Comparison of ENCODE assay signal across 8 mouse cellular contexts in the genomic region with DNA sequence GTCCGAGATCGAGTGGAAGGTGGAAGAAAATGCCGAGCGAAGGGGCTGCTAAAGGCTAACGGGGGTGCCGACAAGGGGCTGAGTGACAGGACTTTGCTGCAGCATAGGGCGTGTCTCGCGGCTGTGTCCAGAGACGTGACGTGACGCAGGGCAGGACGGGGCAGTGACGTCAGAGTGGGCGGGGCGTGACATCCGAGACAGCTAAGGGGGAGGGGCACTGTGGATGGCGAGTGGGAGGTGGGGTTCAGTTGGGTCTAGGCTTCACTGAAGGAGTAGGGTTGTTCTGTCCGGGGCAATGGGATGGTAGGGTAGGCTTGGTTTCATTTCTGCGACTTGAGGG. TPM values are rescaled to one million over a fixed set of nuclear protein-coding genes. Genes with fewer than 3 reads are reported as not detected.
DNase-seq lines count a peak whose midpoint lies in the region; ATAC-seq and TF ChIP-seq lines count a peak whose summit lies in the region.

No protein-coding gene starts in this region.

- TF ChIP-seq EP300 in MEL (IDR thresholded peaks at IDR 0.05; ENCODE audit: low read depth in 1 of 2, low read length in 2 of 2) = no peak
- no peak for TF ChIP-seq EP300 in lung, postnatal 0 days (IDR thresholded peaks at IDR 0.05)

- peak; percentile 93 for DNase-seq in MEL (ENCODE audit: low read depth, low spot score)
- peak; percentile 92 to 95 for DNase-seq in cerebellum, adult 2 months
- peak; percentile 94 for DNase-seq in forelimb bud, embryonic 11.5 days (ENCODE audit: low read depth, low spot score)
- DNase-seq in hindbrain, embryonic 10.5 days (ENCODE audit: low spot score) = peak; percentile 95
- DNase-seq in layer of hippocampus, adult 9-11 months = peak; percentile 93
- DNase-seq in lung, postnatal 0 days (ENCODE audit: low spot score) = peak; percentile 96
- peak; percentile 97 for DNase-seq in ovary, postnatal 14 days (ENCODE audit: low spot score)
- peak; percentile 96 for DNase-seq in thymus, postnatal 14 days

- peak overlapping the region; percentile 89 for H3K4me2 ChIP-seq in lung, postnatal 0 days (replicated peaks; ENCODE audit: low read depth, low read length)

- no peak for TF ChIP-seq CTCF in MEL (IDR thresholded peaks at IDR 0.05 in 2 of 3, conservative IDR thresholded peaks at IDR 0.05 in 1 of 3; ENCODE audit: control insufficient read depth in 1 of 3, insufficient read depth in 1 of 3, low read depth in 2 of 3, low read length in 3 of 3, poor library complexity in 1 of 3, severe bottlenecking in 1 of 3)
- no peak for TF ChIP-seq CTCF in cerebellum, adult 2 months (IDR thresholded peaks at IDR 0.05; ENCODE audit: borderline replicate concordance, insufficient read depth, low read depth, low read length)
- no peak for TF ChIP-seq CTCF in lung, postnatal 0 days (IDR thresholded peaks at IDR 0.05)

- H3K27me3 ChIP-seq in MEL (ENCODE audit: control insufficient read depth in 1 of 2, insufficient read depth in 2 of 2, low read length in 2 of 2) = no peaks in the 10 kb centered on the region
- H3K27me3 ChIP-seq in cerebellum, adult 2 months (ENCODE audit: control insufficient read depth, insufficient read depth, low read length) = no peaks in the 10 kb centered on the region
- 0 out of 2 replicates have a peak, but pooled peaks cover 3% of the 10 kb centered on the region for H3K27me3 ChIP-seq in hindbrain, embryonic 10.5 days (ENCODE audit: insufficient read depth, poor library complexity, severe bottlenecking)
- no peaks in the 10 kb centered on the region for H3K27me3 ChIP-seq in lung, postnatal 0 days (replicated peaks; ENCODE audit: insufficient read depth, low read length)

- under 1% methylated on average over 20 of the region's 20 CpGs for WGBS in cerebellum, adult 2 months
- WGBS in hindbrain, embryonic 10.5 days = under 1% methylated on average over 20 of the region's 20 CpGs
- 3% methylated on average over 19 of the region's 20 CpGs for WGBS in lung, postnatal 0 days

- ATAC-seq in lung, postnatal 0 days = peak; percentile 86

- H3K4me3 ChIP-seq in MEL (ENCODE audit: control insufficient read depth in 1 of 2, insufficient read depth in 1 of 2, low read depth in 2 of 2, low read length in 2 of 2) = peak overlapping the region; percentile 68 to 97
- peak overlapping the region; percentile 78 for H3K4me3 ChIP-seq in cerebellum, adult 2 months (replicated peaks; ENCODE audit: insufficient read depth, low read depth, low read length)
- H3K4me3 ChIP-seq in hindbrain, embryonic 10.5 days = peak overlapping the region; percentile 80
- H3K4me3 ChIP-seq in lung, postnatal 0 days (ENCODE audit: low read depth, low read length) = peak overlapping the region; percentile 90

- peak overlapping the region; percentile 95 for H3K27ac ChIP-seq in MEL (ENCODE audit: control insufficient read depth, low read depth, low read length)
- peak overlapping the region; percentile 93 for H3K27ac ChIP-seq in cerebellum, adult 2 months (ENCODE audit: insufficient read depth, low read length)
- H3K27ac ChIP-seq in hindbrain, embryonic 10.5 days = peak overlapping the region; percentile 95
- H3K27ac ChIP-seq in lung, postnatal 0 days (ENCODE audit: low read length) = peak overlapping the region; percentile 98

- H3K9ac ChIP-seq in MEL (ENCODE audit: control insufficient read depth, low read depth, low read length, poor library complexity, severe bottlenecking) = peak overlapping the region; percentile 99
- peak overlapping the region; percentile 94 for H3K9ac ChIP-seq in lung, postnatal 0 days (replicated peaks; ENCODE audit: low read depth)

- no peak for TF ChIP-seq POLR2A in MEL (IDR thresholded peaks at IDR 0.05; ENCODE audit: control insufficient read depth in 1 of 2, insufficient read depth in 1 of 2, low read depth in 1 of 2, low read length in 2 of 2, poor library complexity in 1 of 2)
- TF ChIP-seq POLR2A in cerebellum, adult 2 months (IDR thresholded peaks at IDR 0.05; ENCODE audit: borderline replicate concordance, insufficient read depth, low read length) = peak; percentile 65

- H3K4me1 ChIP-seq in MEL (ENCODE audit: control insufficient read depth in 1 of 2, insufficient read depth in 2 of 2, low read length in 2 of 2) = peaks cover 0 to 15% of the 10 kb centered on the region in 2 experiments; a peak in 1 of 4 replicates
- H3K4me1 ChIP-seq in cerebellum, adult 2 months (ENCODE audit: control insufficient read depth, insufficient read depth, low read length) = peaks cover 11% of the 10 kb centered on the region; the same call in 1 of the 2 replicates
- peaks cover 30% of the 10 kb centered on the region for H3K4me1 ChIP-seq in hindbrain, embryonic 10.5 days (replicated peaks)
- peaks cover 15% of the 10 kb centered on the region; the same call in 1 of the 2 replicates for H3K4me1 ChIP-seq in lung, postnatal 0 days (ENCODE audit: insufficient read depth, low read depth, low read length)

- H3K79me2 ChIP-seq in MEL (ENCODE audit: control insufficient read depth, insufficient read depth, low read length, poor library complexity) = peaks cover 37% of the 10 kb centered on the region

- no peak for TF ChIP-seq RAD21 in MEL (IDR thresholded peaks at IDR 0.05; ENCODE audit: low read depth, low read length)

- H3K9me3 ChIP-seq in MEL (replicated peaks; ENCODE audit: insufficient read depth, low read length) = no peaks in the 10 kb centered on the region
- no peaks in the 10 kb centered on the region for H3K9me3 ChIP-seq in hindbrain, embryonic 10.5 days
- no peaks in the 10 kb centered on the region for H3K9me3 ChIP-seq in lung, postnatal 0 days (ENCODE audit: low read length)

- H3K36me3 ChIP-seq in MEL (ENCODE audit: control insufficient read depth in 1 of 2, insufficient read depth in 2 of 2, low read length in 2 of 2) = peaks cover 0 to 11% of the 10 kb centered on the region in 2 experiments; a peak in 3 of 4 replicates
- H3K36me3 ChIP-seq in hindbrain, embryonic 10.5 days = peaks cover 42% of the 10 kb centered on the region
- H3K36me3 ChIP-seq in lung, postnatal 0 days (ENCODE audit: insufficient read depth, low read length) = 0 out of 2 replicates have a peak, but pooled peaks cover 3% of the 10 kb centered on the region

TF ChIP-seq in MEL, 35 proteins besides CTCF, POLR2A, EP300 and RAD21 (continues in another document):
- TF ChIP-seq SMC3 (IDR thresholded peaks at IDR 0.05; ENCODE audit: low read depth, low read length) = no peak
- TF ChIP-seq BHLHE40 (IDR thresholded peaks at IDR 0.05; ENCODE audit: borderline replicate concordance, low read depth, low read length) = no peak
- TF ChIP-seq MXI1 (IDR thresholded peaks at IDR 0.05; ENCODE audit: low read depth, low read length) = peak; percentile 48; the same call in 1 of the 2 replicates
- no peak for TF ChIP-seq E2F4 (IDR thresholded peaks at IDR 0.05; ENCODE audit: borderline replicate concordance, low read depth, low read length)
- no peak for TF ChIP-seq GABPA (IDR thresholded peaks at IDR 0.05; ENCODE audit: low read depth, low read length)
- no peak for TF ChIP-seq ELF1 (IDR thresholded peaks at IDR 0.05; ENCODE audit: low read depth, low read length)
- TF ChIP-seq MAFK (IDR thresholded peaks at IDR 0.05; ENCODE audit: borderline replicate concordance, low read depth, low read length) = no peak
- no peak for TF ChIP-seq MEF2A (IDR thresholded peaks at IDR 0.05; ENCODE audit: extremely low read depth, insufficient replicate concordance, low read depth, low read length, poor library complexity, severe bottlenecking)
- no peak for TF ChIP-seq POLR2AphosphoS5 (IDR thresholded peaks at IDR 0.05; ENCODE audit: borderline replicate concordance, low read depth, low read length)
- peak; percentile 72 for TF ChIP-seq HCFC1 (IDR thresholded peaks at IDR 0.05; ENCODE audit: low read depth, low read length)

RNA-seq across cellular contexts. Expression of gene Tcf25, which starts 0.7 kb away (rescaled TPM):
- 107 TPM in 2 replicates for total RNA-seq in MEL (2012; rRNA removed)
- polyA plus RNA-seq in MEL (2012; ENCODE audit: insufficient read depth in 1 of 2, insufficient read length in 2 of 2, low read depth in 1 of 2, low replicate concordance in 2 of 2, missing spikeins in 1 of 2) = 100 to 1,000 TPM in 1 of 2 experiments, not detected in 1; 327 TPM
- polyA plus RNA-seq in cerebellum, adult 2 months (2012; rRNA removed) = 691 and 692 TPM in 2 replicates
- polyA plus RNA-seq in hindbrain, embryonic 10.5 days (2016; fragmentation: Nextera tagmentation; extraction: Ambion mirVana) = 159 and 169 TPM in 2 replicates
- 133 and 144 TPM in 2 replicates for polyA plus RNA-seq in lung, postnatal 0 days (2015; fragmentation: Nextera tagmentation; extraction: Ambion mirVana)

RNA-seq across cellular contexts. Expression of gene Mc1r, which starts 32.7 kb away (rescaled TPM):
- total RNA-seq in MEL (2012; rRNA removed) = 0.31 and 0.36 TPM in 2 replicates
- under 1 TPM in 1 of 2 experiments, not detected in 1; 0.45 TPM for polyA plus RNA-seq in MEL (2012; ENCODE audit: insufficient read depth in 1 of 2, insufficient read length in 2 of 2, low read depth in 1 of 2, low replicate concordance in 2 of 2, missing spikeins in 1 of 2)
- 0.05 and 0.06 TPM in 2 replicates for polyA plus RNA-seq in cerebellum, adult 2 months (2012; rRNA removed)
- polyA plus RNA-seq in hindbrain, embryonic 10.5 days (2016; fragmentation: Nextera tagmentation; extraction: Ambion mirVana) = 0.05 and 0.21 TPM in 2 replicates
- not detected in 2 replicates for polyA plus RNA-seq in lung, postnatal 0 days (2015; fragmentation: Nextera tagmentation; extraction: Ambion mirVana)

RNA-seq across cellular contexts. Expression of gene Tubb3, which starts 37.0 kb away (rescaled TPM):
- total RNA-seq in MEL (2012; rRNA removed) = 0.69 TPM in 2 replicates
- 1 to 10 TPM in 1 of 2 experiments, not detected in 1; 1.4 TPM for polyA plus RNA-seq in MEL (2012; ENCODE audit: insufficient read depth in 1 of 2, insufficient read length in 2 of 2, low read depth in 1 of 2, low replicate concordance in 2 of 2, missing spikeins in 1 of 2)
- 670 and 684 TPM in 2 replicates for polyA plus RNA-seq in cerebellum, adult 2 months (2012; rRNA removed)
- polyA plus RNA-seq in hindbrain, embryonic 10.5 days (2016; fragmentation: Nextera tagmentation; extraction: Ambion mirVana) = 560 and 909 TPM in 2 replicates
- 0.42 and 0.58 TPM in 2 replicates for polyA plus RNA-seq in lung, postnatal 0 days (2015; fragmentation: Nextera tagmentation; extraction: Ambion mirVana)

RNA-seq across cellular contexts. Expression of gene Spire2, which starts 41.7 kb away (rescaled TPM):
- 1.1 and 2.8 TPM in 2 replicates for total RNA-seq in MEL (2012; rRNA removed)
- polyA plus RNA-seq in MEL (2012; ENCODE audit: insufficient read depth in 1 of 2, insufficient read length in 2 of 2, low read depth in 1 of 2, low replicate concordance in 2 of 2, missing spikeins in 1 of 2) = 1 to 10 TPM in 1 of 2 experiments, not detected in 1; 5.4 TPM
- 33.0 and 36.4 TPM in 2 replicates for polyA plus RNA-seq in cerebellum, adult 2 months (2012; rRNA removed)
- polyA plus RNA-seq in hindbrain, embryonic 10.5 days (2016; fragmentation: Nextera tagmentation; extraction: Ambion mirVana) = 10.8 and 19.5 TPM in 2 replicates
- polyA plus RNA-seq in lung, postnatal 0 days (2015; fragmentation: Nextera tagmentation; extraction: Ambion mirVana) = 1.6 and 2.0 TPM in 2 replicates

RNA-seq across cellular contexts. Expression of gene Def8, which starts 49.1 kb away (rescaled TPM):
- total RNA-seq in MEL (2012; rRNA removed) = 23.8 and 26.0 TPM in 2 replicates
- polyA plus RNA-seq in MEL (2012; ENCODE audit: insufficient read depth in 1 of 2, insufficient read length in 2 of 2, low read depth in 1 of 2, low replicate concordance in 2 of 2, missing spikeins in 1 of 2) = 10 to 100 TPM in 1 of 2 experiments, not detected in 1; 34.0 TPM
- 73.1 and 73.4 TPM in 2 replicates for polyA plus RNA-seq in cerebellum, adult 2 months (2012; rRNA removed)
- polyA plus RNA-seq in hindbrain, embryonic 10.5 days (2016; fragmentation: Nextera tagmentation; extraction: Ambion mirVana) = 40.9 and 42.3 TPM in 2 replicates
- polyA plus RNA-seq in lung, postnatal 0 days (2015; fragmentation: Nextera tagmentation; extraction: Ambion mirVana) = 11.2 and 11.6 TPM in 2 replicates

Comparison
In these comparisons a context has a peak if more than half of its experiments do, and no peak if none do; other contexts are left out.
1. Peak in every context shown above with its lines: DNase-seq, ATAC-seq, H3K4me3 ChIP-seq and H3K27ac ChIP-seq.
2. RNA of gene Tubb3, which starts 37.0 kb away (polyA plus RNA-seq): 560 to 909 TPM in hindbrain, embryonic 10.5 days and 670 to 684 TPM in cerebellum, adult 2 months; 1.4 TPM in MEL and 0.42 to 0.58 TPM in lung, postnatal 0 days; every median in the first group is over 100 times any median in the second.